Mouse (Mus musculus) lung, postnatal 36 days (tissue): Measurements from ENCODE around the gene Spo11.

Experiments
- DNase-seq: peaks from one replicate; pipeline ENCODE4 v3.0.0; 2022; ENCODE audit warnings: mixed read lengths

Gene Spo11

DNA sequence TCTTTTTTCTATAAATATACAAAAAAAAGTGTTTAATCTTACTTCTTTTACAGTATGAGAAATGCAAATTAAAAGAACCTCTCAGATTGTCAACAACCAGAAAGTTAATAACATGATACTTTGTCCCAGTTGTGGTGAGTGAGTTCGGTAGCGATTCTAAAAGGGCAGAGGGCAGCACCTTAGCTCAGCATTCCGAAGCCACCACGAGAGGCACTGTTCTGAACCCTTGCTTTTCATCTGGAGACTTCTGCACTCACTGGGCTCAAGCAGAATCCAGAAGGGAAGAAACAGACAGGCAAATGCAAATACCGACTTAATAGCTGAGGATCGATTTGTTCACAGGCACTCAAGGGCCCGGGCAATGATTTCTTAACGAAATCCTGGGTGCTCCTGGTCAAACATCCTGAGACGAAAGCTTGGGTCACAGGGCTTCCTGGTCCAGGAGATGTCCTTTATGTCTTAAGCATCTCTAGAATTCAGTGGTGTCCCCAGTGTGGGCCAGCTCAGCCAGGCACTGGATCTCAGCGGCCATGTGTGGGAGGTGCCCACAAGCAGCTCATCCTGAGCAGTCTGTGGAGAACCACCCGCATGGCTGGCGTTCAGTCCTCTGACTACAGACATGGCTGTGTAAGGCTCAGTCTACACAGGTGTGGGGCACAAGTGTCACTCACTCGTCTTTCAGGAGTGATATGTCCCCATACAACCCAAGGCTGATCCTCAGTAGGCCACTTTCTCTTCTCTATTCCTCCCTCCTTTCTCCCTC, 18.3 kb upstream of the Spo11 start:
- DNase-seq = no peak

DNA sequence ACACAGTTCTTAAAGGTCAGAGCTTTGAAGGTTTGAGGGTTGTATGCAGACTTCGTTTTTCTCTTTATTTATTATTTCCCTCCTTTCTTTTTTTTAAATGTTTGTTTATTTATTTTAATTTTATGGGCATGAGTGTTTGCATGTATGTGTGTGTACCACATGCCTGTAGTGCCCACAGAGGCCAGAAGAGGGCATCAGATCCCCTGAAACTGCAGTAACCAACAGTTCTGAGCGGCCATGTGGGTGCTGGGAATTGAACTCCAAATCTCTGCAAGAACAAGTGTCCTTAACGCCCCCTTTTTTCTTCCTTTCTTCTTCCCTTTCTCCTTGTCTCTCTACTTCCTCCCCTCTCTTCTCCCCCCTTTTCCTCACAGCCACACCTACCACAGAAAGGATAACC, 17.1 kb upstream of the Spo11 start:
- DNase-seq = no peak

DNA sequence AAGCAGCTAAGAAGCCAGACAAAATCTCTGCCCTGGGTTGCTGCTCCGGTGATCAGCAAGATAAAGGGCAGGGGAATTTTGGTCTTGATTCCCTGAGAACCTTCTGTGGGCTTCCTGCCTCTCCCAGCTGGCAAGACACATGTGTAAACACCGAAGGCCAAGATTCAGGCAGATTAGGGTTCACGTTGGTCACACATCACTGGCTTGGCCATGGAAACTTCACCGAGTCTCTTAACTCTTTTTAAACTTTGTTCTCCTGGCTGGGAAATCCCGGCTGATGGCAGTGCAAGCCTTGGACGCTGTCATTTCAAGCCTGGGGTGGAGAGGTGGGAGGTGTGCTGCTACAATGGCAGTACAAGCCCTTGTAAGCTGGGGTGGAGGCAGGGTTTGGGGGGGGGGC, 16.3 kb upstream of the Spo11 start:
- DNase-seq = no peak

DNA sequence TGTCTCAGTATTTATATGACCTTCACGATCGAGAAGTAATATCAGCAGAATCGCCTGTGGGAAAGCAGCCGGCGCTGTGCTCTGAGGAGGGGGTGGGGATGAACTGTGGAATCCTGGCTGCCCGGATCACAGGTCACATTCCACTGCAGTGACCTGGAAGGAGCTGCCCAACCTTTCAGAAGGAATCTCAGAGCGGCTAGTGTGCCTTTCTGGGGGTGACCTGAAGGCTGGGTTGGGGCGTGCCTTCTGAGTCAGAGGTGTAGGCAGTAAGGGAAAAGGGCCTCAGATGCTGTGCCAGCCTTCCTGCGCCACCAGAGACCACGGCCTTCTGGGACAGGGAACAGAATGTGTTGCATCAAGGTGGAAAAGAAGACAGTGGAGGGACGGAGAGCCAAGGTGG, 12.3 kb upstream of the Spo11 start:
- DNase-seq = no peak

DNA sequence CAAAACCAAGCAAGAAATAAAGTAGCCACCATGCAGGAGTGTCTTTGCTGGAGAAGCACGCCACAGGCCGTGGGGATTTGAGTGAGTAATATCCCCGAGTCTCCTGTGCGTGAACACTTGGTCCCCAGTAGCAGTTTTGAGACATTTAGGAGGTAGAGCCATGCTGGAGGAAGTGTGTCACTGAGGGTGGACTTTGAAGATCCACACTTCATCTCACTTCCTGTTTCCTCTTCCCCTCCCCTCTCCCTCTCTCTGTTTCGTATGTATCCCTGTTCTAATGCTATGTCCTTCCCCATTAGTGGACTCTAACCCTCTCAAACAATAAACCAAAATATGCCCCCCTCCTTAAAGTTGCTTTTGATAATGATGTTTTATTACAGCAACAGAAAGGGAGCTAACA, 11.0 kb upstream of the Spo11 start:
- DNase-seq = no peak

DNA sequence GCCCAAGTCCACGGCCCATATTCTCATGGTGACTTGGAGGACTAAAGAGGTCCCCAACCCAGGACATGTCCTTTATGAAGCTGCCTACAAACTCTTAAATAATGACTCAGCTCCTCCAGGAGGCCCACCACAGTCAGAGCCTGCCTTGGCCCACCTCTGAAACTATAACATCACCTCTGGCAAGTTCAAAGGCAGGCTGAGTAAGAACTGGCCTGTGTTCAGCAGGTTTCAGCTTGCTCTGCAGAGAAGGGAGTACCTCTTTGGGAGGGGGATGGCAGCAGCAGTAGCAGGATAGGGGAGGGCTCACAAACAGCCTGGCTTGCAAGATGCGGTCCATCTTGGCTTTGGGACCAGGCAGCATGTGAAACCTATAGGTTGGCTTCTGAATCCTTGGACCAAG, 5.6 kb upstream of the Spo11 start:
- no peak for DNase-seq

DNA sequence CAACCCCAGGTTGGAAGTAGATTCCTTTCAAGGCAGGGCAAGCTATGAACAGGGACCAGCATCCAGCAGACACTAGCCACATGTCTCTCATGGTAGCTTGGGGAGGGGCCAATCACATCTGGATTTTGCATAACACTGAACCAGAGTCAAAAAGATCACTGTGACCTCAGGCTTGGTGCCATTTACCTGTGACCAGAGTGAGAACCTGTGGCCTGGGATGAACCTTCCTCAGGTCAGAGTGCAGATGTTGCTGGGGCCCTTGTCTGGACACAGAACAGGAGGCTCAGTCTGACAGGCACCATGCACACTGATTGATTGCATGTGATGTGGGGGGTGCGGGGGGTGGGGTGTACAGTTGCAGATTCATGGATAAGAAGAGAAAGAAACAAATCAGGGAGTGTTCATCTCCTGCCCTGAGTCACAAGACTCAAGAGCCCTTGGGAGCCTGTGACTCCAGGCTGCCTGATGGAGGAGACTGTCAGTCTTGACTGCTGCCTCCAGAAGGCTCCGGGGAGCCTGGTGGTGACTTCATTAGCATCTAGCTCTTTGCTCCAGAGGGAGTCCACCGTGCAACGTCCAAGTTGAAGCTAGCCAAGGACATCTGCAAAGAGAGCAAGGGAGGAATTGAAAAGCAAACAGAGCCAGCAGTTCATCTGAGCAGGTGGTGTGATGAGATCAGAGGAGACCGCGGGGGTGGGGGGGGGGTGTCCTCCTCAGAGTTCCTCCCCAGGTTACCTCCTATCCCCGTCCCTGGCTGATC, 3.5 kb upstream of the Spo11 start:
- no peak for DNase-seq

DNA sequence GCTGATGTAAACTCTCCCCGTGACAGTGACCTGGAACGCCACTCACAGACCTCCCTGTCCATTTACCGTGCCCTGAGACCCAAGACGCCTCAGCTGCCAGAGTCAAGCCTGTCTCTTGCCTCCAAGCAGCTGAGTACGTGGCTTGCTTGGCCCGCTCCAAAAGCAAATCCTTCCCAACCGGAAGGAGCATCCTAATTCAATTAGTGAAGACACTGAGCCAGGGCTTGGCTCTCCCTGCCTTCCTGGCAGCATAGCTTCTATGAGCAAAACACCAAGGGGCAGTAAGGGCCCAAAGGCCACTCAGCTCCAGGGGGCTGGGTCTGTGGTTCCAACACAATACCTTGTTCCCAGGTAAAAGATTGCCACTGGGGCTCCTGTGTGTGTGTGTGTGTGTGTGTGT, 2.8 kb upstream of the Spo11 start:
- no peak for DNase-seq

DNA sequence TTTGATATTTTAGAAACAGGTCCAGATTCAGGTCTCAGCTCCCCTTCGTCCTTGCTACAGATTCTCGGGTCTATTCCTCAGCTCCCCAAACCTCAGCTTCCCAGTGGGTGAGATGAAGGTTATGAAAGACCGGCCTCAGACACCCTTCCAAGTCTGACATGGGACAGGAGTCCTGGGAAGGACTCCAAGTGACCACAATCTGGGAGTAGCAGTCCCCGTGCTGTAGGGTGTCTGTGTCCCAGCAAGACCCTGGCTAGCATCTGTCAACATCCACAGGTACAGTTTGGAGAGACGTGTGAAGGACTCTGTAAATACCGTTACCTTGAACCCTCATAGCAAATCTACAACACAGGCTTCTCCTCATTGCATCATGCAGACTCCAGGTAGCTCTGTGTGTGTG, 2.3 kb upstream of the Spo11 start:
- no peak for DNase-seq

DNA sequence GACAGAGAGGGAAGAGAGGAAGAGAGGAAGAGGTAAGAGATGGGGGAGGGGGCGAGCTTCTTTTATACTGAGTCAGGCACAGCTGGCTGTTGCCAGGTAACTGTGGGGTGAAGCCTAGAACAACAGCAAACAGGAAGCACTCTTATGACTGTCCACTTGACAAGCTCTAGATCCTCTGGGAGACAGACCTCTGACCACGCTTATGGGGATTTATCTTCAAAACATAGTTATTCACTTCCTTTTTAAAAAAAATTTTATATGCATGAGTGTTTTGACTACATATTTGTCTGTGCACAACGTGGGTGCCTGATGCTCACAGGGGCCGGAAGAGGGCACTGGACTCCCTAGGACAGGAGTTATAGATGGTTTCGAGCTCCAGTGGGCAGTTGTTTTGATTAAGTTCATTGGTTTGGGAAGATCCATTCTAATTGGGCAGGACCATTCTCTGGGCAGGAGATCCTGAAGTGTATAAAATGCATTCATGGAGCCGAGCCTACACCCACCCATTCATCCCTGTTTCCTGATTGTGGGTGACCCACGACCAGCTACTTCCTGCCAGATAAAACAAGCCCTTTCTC, 750 bp upstream of the Spo11 start:
- DNase-seq = peak; percentile 23

DNA sequence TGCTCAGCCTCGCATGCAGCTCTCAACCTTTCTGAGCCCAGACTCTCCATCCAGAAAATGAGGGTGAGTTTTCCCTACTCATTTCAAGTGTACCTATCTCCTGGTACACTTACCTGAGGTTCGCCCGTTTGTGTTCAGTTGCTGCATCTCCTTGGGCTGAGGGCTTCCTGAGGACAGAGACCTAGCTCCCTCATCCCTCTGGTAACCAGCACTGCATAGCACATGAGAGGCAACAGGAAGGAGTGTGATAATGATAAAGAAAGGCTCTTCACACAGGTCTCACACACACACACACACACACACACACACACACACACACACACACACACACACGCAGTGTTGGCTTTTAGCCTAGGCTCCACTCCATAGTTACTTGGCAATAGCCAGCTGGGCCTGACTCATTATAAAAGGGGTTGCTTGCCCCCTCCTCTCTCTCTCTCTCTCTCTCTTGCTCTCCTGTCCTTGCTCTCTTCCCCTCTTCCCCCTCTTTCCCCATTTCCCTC, 682 bp downstream of the Spo11 start:
- DNase-seq = no peak

DNA sequence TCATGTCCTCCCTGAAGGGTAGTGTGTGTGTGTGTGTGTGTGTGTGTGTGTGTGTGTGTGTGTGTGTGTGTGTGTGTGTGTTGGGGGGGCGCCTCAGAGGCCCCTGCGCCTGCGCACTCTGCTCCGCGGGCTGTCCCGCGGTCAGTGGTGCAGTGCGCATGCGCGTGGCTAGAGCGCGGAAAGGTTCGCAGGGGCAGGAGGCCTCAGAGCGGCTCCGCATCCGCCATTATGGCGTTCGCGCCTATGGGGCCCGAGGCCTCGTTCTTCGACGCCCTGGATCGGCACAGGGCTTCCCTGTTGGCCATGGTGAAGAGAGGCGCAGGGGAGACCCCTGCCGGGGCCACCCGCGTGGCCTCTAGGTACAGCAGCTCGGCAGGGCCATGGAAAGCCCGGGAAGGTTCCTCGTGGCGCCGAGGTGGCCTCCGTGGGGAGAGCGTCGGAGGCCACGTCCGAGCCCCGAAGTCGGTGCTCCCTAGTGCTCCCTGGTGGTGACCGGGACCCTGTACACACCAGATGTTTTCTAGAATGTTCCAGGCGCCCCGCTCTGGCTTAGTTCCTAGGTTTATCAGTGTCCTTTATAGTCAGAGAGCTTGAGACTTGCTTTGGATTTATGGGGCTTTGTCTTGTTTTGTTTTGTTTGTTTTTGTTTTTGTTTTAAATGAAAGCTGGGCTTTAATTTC, 2.3 kb downstream of the Spo11 start:
- no peak for DNase-seq

DNA sequence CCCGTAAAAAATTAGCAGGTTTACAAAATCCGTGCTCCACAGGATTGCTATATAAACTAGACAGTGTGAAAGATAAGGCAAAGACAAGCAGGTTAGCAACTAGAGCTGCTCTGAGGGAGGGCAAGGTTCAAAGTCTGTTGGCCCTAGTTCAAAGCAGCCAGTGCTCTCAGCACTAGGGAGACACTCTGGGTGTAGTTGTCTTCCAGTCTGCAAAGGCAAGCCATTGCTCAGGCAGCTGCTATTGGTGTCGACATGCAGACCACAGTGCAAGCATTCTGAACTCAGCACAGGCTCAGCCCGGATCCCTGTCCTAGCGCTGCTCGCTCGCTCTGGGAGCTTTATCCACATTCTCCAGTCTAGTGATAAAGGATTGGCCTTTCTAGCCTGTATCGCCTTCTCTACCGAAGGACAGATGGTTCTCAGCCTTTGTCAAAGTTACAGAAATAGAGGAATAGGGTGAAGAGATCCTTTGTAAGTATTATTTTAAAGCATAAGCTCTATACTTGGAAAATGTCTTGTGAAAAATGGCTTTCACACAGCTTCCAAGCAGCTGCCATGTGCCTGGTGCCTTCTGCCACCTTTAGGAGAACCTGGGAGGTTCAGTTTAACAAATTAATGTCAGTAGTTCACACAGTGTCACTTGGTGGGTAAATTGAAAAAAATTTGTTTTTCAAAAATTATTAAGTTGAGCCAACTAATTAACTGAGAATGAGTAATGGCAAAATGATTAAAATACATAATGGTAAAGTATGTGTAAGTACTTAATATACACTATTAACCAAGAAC, 5.5 kb downstream of the Spo11 start:
- no peak for DNase-seq

DNA sequence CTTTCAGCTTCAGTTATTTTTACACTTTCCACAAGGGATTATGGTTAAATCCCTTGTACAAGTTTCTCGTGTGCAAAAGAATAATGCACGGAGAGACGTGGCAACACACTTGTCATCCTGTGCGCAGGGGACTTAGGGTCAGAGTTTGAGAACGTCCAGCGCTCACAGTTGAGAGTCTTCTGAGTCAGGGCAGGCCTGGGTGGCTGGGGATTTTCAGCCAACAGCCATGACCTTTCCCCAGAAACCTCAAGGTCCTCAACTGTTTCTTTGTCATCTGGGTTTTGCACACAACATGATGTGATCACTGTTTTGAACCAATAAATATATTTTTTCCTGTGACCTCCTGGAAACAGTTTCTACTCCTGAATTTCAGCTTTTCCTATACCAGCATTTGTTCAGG, 12.7 kb downstream of the Spo11 start:
- no peak for DNase-seq

DNA sequence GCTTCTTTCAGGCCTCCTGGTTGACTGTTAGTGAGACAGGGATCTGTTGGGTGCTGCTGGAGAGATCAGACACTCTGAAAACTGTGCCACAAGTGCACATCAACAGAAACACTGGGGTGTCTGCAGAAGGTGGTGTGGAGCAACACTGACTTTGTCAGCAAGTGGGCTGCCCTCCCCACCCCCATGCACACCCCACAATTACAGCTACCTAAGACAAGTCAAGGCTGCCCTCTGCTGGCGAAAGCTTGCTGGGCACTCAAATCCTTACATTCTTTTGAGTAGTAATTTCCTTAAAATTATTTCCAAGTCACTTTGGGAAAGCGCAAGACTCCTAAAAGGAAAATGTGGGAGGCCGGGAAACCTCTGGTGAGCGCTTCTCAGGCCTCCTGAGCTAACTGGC, 18.7 kb downstream of the Spo11 start:
- DNase-seq = peak; percentile 86

DNA sequence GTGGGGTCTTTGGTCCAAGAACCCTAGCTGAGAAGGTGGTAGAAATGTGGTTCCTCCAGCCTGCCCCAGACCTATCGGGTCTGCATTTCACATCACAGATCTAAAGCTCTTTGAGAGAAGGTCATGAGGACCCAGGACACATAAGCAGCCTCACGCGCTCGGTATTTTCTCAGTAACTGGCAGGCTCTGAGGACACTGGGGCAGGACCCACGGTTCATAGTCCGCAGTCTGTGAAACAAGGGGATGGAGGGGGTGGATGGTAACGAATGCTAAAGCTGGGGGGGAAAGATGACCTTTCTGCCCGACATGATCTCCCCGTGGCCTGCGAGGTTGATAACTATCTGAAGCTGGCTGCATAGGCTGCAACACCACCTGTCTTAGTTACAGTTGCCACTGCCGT, 20.2 kb downstream of the Spo11 start:
- no peak for DNase-seq

DNA sequence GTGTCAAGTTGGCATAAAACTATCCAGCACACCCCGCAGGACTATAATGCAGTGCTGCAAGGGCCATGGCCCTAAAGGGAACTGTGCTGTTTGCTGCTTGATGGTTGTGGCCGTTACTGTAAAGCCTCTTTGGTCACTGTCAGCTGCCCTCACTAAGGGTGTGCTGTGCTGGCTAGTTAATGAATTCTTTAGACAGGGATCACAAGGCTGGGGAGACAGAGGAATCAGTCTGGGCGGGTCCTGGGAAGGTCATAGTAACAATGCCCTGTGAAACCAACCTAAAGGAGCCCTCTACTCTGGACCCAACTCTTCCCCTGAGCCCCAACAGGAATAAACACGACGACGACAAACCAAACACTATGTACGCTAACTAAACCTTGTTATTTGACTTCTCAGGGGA, 21.0 kb downstream of the Spo11 start:
- DNase-seq = no peak

DNA sequence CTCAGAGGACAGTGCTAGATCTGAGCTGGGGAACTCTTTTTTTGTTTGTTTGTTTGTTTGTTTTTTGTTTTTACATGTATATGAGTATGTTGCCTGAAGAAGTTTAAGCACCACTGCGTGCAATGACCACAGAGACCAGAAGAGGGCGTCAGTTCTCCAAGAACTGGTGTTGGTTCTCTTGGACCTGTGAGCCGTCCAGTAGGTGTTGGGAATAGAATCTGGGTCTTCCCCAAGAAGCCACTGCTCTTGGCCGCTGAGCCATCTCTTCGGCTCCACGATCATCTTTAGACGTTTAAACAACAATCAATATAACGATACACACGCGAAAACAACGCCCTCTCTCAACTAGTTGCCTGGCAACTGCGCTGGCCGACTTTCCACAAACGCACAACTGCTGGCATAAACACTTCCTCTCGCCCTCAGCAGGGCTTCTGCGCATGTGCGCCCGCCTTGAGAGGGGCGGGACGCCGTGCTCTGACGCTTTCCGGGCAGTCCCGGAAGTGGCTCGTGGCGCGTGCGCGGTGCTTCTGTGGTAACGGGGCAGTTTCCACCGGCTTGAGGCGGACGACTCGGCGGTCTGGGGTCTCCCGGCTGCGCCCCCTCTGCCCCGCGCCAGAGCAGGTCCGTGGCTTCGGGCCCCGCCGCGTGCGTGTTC, 22.3 kb downstream of the Spo11 start, which contains the start of gene Rae1:
TSS of gene Rae1 (plus strand) at position 488 of the 655 bp plus-strand sequence.
- DNase-seq = peak; percentile 99

DNA sequence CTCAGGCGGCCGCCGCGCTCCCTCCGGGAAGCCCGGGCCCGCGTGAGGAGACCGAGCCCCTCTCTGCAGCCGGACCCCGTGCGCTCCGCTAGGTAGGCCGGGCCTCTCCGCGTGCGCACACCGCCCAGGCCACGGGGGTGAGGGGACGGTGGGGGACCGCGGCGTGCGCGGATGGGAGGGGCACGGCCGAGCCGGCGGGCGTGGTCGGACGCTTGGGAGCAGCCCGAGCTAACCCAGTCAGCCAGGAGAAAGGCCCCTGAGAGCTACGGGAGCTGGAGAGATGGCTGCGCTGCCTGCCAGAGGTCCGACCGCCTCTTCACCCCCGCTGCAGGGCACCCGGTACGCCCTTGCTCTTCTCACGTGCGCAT, 22.8 kb downstream of the Spo11 start:
- DNase-seq = peak; percentile 50

DNA sequence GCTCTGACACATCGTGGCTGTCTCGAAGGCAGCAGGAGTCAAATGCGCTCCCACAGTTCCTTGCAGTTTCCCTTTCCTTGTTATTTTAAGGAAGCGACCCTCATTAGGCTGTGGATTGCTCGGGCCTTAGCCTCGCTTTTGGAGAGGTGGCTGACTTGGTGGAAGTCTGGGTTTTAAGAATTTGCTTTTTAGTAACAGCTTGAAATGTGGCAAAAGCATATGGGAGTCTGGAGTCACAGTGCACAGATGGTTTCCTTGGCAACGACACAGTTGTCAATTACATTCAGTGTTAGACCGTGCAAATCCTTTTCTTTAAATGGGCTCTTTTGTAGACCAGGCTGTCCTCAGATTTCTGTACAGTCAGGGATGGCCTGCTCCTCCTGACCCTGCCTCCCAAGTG, 23.4 kb downstream of the Spo11 start:
- no peak for DNase-seq

DNA sequence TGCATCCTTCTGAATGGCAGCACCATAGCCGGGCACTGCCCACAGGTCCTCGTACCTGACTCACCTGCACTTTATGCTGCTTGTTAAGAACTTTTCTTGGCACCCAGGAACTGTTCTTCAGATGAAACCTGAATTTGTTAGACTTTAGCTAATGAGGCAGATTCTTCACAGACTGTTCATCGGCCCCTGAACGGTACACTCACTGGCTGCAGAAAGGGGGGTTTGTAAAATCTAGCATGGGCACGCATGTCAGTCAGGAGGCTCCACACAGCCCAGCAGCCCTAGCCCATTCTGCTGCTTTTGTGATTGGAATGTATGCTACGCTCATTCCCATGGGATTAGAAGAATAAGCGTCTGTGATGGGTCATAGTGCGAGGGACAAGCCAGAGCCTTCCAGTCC, 26.2 kb downstream of the Spo11 start:
- DNase-seq = no peak

DNA sequence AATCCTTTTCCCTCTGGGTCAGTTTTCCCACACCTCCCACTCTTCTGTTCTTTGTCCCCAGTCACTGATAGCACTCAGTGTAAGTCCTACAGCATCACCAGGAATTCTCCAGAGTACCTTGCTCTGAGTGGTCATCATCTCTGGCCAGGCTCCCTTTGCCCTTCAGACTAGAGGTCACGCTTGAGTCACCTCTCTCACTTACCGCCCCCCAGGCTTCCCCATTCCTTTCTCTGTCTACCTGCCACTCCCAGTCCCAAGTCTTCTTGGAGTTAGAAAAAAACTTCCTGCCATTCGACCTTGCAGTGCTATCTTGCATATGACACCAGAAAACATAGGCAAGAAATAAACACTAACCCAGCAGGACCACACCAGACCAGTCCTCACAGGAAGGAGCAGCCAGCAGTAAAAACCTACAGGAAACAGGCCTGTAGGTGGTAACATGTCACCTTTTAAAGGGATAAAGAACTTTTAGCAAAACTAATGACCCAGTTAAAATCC, 32.8 kb downstream of the Spo11 start:
- no peak for DNase-seq
